Mouse (Mus musculus) midbrain, embryonic 10.5 days (tissue): ENCODE data around the gene Epop. TPM values are rescaled to one million over a fixed set of nuclear protein-coding genes. Genes with fewer than 3 reads are reported as not detected.

ENCODE experiments used
- DNase-seq: peaks from one replicate; pipeline ENCODE4 v3.0.0-alpha.2; 2017; ENCODE audit warnings: low spot score
- H3K27ac ChIP-seq: fragments of 300-500 bp; sonication (generic); replicated peaks from 2 replicates; pipeline ENCODE4 v1.5.1; 2016; ENCODE audit warnings: mild to moderate bottlenecking
- H3K27me3 ChIP-seq: fragments of 300-500 bp; sonication (generic); 2 replicates; pipeline ENCODE4 v1.6.1; 2016; ENCODE audit warnings: low read depth, mild to moderate bottlenecking; ENCODE audit not compliant: poor library complexity, severe bottlenecking
- H3K36me3 ChIP-seq: fragments of 300-500 bp; sonication (generic); 2 replicates; pipeline ENCODE4 v1.6.1; 2016; ENCODE audit warnings: mild to moderate bottlenecking, moderate library complexity
- H3K4me1 ChIP-seq: fragments of 300-500 bp; sonication (generic); 2 replicates; pipeline ENCODE4 v1.6.1; 2016
- H3K4me3 ChIP-seq: fragments of 300-500 bp; sonication (generic); 2 replicates; pipeline ENCODE4 v1.5.1; 2016; ENCODE audit warnings: mild to moderate bottlenecking, moderate library complexity
- H3K9me3 ChIP-seq: fragments of 300-500 bp; sonication (generic); replicated peaks from 2 replicates; pipeline ENCODE4 v1.6.1; 2016; ENCODE audit warnings: mild to moderate bottlenecking
- WGBS: fragments of 180-500 bp; shearing (Covaris S2); methylation state at CpG from one replicate; pipeline ENCODE4 v1.1.7; 2016; 5-methylcytosine and 5-hydroxymethylcytosine counted together
- polyA plus RNA-seq: library from polyadenylated mRNA; unstranded; fragments of >200 nt; fragmentation: Nextera tagmentation; extraction: Ambion mirVana; gene quantifications from 2 replicates; pipeline ENCODE4 v1.2.1, GENCODE M21; 2016

Gene Epop
- 10.4 and 13.3 TPM in 2 replicates for polyA plus RNA-seq

DNA sequence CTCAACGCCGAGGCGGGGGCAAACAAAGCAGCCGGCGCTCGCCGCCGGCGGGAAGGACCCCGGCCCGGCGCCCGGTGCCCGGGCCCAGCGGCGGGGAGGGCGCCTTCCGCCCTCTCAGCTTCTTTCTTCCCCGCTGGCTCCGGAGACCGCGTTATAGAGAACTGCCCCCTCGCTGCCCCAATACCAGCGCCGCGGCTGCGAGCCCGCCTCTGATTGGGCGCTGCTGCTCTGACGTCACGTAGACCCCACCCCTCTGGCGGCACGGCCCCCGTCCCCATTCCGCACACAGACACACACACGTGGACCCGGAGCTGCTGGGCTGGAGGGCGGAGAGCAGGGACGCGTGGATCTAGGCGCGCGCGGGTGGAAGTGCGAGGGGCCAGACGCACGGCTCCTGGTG, at the start of gene Epop:
Gene Epop (minus strand): TSS at position 127 of the 400 bp plus-strand sequence.
- under 1% methylated on average over 47 of the region's 47 CpGs for WGBS
- no peaks in the 10 kb centered on the region for H3K9me3 ChIP-seq
- peak within 1 kb of the TSS; percentile 83 for H3K4me3 ChIP-seq
- H3K36me3 ChIP-seq: no peaks in the 10 kb centered on the region
- H3K27me3 ChIP-seq: peaks cover 80% of the 10 kb centered on the region
- DNase-seq: peak; percentile 95
- peaks cover 63% of the 10 kb centered on the region for H3K4me1 ChIP-seq
- peak within 1 kb of the TSS; percentile 93 for H3K27ac ChIP-seq

DNA sequence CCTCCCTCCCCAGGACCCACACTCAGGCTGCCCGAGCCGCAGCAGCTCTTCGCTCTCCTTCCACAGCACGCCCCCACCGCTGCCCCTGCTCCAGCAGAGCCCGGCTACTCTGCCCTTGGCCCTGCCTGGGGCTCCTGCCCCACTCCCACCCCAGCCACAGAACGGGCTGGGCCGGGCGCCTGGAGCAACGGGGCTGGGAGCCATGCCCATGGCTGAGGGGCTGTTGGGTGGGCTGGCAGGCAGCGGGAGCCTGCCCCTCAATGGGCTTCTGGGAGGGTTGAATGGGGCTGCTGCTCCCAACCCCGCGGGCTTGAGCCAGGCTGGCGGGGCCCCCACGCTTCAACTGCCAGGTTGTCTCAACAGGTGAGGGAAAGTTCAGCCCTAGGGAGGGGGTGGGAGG, 48.8 kb upstream of the Epop start:
- Histone ChIP-seq H3K36me3 (peaks cover 95% of the 10 kb centered on the region), H3K4me1 (peaks cover 44% of the 10 kb centered on the region), H3K9me3 (no peaks in the 10 kb centered on the region), H3K4me3 (peak overlapping the region; percentile 27), H3K27me3 (peaks cover 4% of the 10 kb centered on the region; the same call in 1 of the 2 replicates), H3K27ac (peak overlapping the region; percentile 75)
- no peak for DNase-seq
- 69% methylated on average over 15 of the region's 15 CpGs for WGBS

DNA sequence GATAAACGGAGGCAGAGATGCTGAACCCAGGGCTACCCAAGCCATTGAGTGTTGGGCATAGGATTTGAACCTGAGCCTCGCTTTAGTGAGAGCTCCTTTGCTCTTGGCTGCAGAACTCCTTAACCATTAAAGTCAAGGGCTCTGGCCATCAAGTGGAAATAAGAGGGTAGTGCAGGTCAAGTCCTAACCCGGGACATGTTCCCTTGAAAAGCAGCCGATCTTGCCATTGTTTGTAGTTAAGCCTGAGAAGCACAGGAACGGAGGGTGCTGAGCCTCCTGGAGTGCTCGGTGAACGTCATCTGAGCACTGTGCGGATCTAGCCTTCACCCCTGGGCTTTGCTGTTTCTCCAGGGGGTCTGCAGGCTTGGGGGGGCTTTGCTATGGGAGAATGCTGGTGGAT, 48.3 kb upstream of the Epop start:
- 25% methylated on average over 8 of the region's 8 CpGs for WGBS
- Histone ChIP-seq H3K4me3 (peak overlapping the region; percentile 27), H3K9me3 (no peaks in the 10 kb centered on the region), H3K27me3 (peaks cover 4% of the 10 kb centered on the region; the same call in 1 of the 2 replicates), H3K27ac (peak overlapping the region; percentile 75), H3K36me3 (peaks cover 98% of the 10 kb centered on the region), H3K4me1 (peaks cover 44% of the 10 kb centered on the region)
- DNase-seq: no peak

DNA sequence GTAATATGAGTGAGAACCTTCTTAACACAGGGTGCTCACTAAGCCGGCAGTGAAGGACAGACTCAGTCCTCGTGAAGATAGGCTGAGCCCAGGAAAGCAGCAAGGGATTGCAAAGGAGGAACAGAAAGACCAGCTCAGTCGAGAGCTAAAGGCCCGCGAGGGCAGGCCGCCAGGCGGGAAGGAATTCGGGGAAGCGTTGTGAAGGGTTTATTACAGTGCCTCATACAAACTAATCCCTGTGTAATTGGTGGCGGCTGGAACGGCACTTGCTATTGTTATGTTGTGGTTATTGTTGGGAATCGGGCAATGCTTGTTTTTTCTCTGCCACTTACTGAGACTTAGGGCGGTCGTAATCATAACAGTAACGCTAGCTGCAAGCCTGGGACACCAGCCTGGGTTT, 47.9 kb upstream of the Epop start:
- Histone ChIP-seq H3K9me3 (no peaks in the 10 kb centered on the region), H3K27me3 (peaks cover 4% of the 10 kb centered on the region; the same call in 1 of the 2 replicates), H3K4me1 (peaks cover 44% of the 10 kb centered on the region), H3K36me3 (peaks cover 99% of the 10 kb centered on the region), H3K27ac (peak overlapping the region; percentile 75; the same call in 1 of the 2 replicates), H3K4me3 (0 out of 2 replicates have a peak overlapping the region, but pooled peaks have one; percentile 27)
- WGBS: 50% methylated on average over 15 of the region's 15 CpGs
- DNase-seq: no peak

DNA sequence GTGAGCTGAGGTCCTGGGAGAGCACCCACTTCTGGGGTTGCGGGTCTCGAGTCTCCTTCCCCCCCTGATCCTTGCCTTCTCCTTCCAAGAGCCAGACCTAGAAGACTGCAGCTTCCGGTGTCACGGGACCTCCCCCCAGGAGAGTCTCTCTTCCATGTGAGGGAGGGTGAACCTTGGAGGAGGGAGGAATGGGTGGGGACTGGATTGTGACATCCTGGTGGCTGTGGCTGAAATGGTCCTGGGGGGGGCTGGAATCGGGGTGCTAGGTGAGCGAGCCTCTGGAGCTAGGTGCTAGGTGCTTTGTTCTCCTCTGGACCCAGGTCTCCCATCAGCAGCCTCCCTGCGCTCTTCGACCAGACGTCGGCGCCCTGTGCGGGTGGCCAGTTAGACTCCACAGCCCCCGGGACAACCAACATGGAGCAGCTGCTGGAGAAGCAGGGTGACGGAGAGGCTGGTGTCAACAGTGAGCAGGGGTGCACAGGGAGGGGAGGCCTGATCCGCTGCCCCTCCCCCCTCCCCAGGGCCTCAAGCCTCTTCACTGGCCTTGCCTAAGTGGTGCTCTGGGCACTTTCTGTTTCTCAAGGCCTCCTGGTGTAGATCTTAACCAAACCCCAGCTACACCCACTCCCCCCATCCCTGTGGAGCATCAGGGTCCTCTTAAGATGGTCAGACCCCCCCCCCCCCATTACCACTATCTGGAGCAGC, 46.7 kb upstream of the Epop start:
- peaks cover 47% of the 10 kb centered on the region for H3K4me1 ChIP-seq
- WGBS: 75% methylated on average over 15 of the region's 15 CpGs
- H3K27ac ChIP-seq: peak overlapping the region; percentile 46
- H3K36me3 ChIP-seq: peaks cover 99% of the 10 kb centered on the region
- H3K9me3 ChIP-seq: no peaks in the 10 kb centered on the region
- H3K4me3 ChIP-seq: no peak overlapping the region
- DNase-seq: no peak
- peaks cover 4% of the 10 kb centered on the region; the same call in 1 of the 2 replicates for H3K27me3 ChIP-seq

DNA sequence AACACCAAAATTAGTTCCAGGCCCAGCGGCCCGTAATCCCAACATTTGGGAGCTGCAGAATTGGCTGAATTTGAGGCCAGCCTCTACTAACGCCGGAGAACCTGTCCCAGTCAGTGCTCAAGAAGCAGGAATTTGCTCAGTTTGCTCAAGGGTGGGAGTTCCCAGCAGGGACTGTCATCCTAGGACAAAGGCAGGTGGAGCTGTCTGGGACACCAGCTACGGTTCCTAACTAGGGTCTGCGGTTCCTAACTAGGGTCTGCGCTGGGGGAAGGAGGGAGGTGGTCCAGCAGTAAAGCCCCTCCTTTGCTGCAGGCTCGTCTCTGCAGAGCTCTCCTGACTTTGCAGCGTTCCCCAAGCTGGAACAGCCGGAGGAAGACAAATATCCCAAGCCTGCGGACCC, 43.6 kb upstream of the Epop start:
- no peak for DNase-seq
- H3K27ac ChIP-seq: no peak overlapping the region
- no peak overlapping the region for H3K4me3 ChIP-seq
- H3K9me3 ChIP-seq: no peaks in the 10 kb centered on the region
- H3K4me1 ChIP-seq: peaks cover 62% of the 10 kb centered on the region
- 75% methylated on average over 11 of the region's 11 CpGs for WGBS
- peaks cover 4% of the 10 kb centered on the region; the same call in 1 of the 2 replicates for H3K27me3 ChIP-seq
- H3K36me3 ChIP-seq: peaks cover 100% of the 10 kb centered on the region

DNA sequence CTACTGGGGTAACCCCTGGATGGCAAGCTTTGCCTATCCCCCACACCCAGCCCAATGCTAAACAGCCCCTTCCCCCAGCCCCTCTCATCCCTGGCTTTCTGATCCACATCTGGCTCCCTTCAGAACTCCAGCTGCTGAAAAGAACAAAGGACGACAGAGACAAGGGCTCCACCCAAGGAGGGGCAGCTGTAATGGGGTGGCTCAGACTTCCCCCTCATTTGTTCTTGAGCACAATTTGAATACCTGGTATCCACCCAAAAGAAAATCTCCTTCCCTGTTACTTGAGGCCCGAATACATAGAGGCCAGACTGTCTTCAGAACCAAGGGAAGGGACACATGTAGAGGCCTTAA, 41.6 kb upstream of the Epop start:
- H3K27ac ChIP-seq: no peak overlapping the region
- WGBS: 28% methylated on average over 2 of the region's 2 CpGs

DNA sequence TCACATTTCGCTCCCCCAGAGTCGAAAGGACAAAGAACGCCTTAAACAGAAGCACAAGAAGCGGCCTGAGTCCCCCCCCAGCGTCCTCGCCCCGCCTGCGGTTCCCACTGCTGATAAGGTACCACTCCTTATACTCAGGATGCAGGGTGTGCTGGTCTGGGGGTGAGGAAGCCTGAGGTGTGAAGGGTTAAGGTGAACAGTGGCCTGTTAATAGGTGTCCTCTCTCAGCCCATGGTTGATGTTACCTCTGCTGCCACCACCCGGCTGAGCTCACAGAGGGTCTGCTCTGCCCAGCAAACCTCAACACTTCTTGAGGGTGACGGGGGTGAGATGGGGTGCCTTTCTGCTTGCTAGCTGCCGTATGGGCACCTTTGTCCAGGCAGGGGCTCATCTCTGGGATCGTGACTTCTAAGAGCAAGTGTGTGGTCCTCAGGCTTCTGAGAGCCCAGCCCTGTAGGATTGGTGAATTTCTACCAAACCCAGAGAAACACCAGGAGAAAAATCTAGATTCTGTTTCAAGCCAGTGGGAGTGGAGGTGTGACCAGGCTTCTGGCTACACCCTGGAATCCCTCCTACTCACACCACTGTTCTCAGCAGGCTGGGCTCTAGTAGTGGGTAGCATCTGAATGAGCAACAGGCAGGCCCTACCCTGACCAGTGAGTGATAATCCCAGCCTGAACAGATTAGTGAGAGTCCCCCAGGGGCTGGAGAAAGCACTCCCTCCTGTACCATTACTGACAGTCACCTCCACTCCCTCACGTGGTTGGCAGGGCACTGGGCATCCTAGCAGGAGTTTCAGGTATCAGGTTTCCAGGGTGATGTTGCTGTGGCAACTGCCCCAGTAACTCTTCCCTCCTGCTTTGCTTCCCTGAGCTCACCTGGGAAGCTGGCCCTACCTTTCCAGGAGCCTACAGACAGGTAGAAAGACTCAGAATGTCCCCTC, 41.0 kb upstream of the Epop start:
- 66% methylated on average over 13 of the region's 13 CpGs for WGBS
- Histone ChIP-seq H3K27me3 (0 out of 2 replicates have a peak, but pooled peaks cover 4% of the 10 kb centered on the region), H3K4me3 (no peak overlapping the region), H3K36me3 (peaks cover 100% of the 10 kb centered on the region), H3K4me1 (peaks cover 43% of the 10 kb centered on the region), H3K9me3 (no peaks in the 10 kb centered on the region; the same call in 1 of the 2 replicates), H3K27ac (no peak overlapping the region)
- no peak for DNase-seq

More for the DNA sequence above, 41.6 kb upstream of the Epop start:
- Histone ChIP-seq H3K36me3 (peaks cover 100% of the 10 kb centered on the region), H3K9me3 (no peaks in the 10 kb centered on the region), H3K27me3 (peaks cover 4% of the 10 kb centered on the region; the same call in 1 of the 2 replicates), H3K4me3 (no peak overlapping the region), H3K4me1 (peaks cover 46% of the 10 kb centered on the region)
- DNase-seq: no peak

DNA sequence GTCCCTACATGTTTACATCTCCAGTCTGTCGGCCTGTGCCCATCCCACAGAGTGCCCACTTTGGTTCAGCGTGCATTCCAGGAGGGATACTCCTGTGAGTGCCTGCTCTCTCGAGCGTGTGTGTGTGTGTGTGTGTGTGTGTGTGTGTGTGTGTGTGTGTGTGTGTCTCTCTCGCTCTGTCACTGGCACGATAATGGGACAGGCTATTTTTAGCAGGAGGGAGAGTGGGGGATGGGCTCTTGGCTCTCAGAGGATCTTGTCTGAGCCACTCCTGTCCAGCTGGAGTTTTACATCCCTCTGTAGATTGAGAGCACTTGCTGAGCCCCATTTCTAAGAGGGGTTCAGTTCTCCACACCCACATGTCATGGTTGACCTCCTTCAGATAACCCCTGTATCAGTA, 40.3 kb upstream of the Epop start:
- no peaks in the 10 kb centered on the region; the same call in 1 of the 2 replicates for H3K9me3 ChIP-seq
- 45% methylated on average over 6 of the region's 6 CpGs for WGBS
- peaks cover 100% of the 10 kb centered on the region for H3K36me3 ChIP-seq
- H3K4me1 ChIP-seq: peaks cover 50% of the 10 kb centered on the region
- no peak overlapping the region for H3K4me3 ChIP-seq
- no peak for DNase-seq
- 0 out of 2 replicates have a peak, but pooled peaks cover 1% of the 10 kb centered on the region for H3K27me3 ChIP-seq
- peak overlapping the region; percentile 46; the same call in 1 of the 2 replicates for H3K27ac ChIP-seq

DNA sequence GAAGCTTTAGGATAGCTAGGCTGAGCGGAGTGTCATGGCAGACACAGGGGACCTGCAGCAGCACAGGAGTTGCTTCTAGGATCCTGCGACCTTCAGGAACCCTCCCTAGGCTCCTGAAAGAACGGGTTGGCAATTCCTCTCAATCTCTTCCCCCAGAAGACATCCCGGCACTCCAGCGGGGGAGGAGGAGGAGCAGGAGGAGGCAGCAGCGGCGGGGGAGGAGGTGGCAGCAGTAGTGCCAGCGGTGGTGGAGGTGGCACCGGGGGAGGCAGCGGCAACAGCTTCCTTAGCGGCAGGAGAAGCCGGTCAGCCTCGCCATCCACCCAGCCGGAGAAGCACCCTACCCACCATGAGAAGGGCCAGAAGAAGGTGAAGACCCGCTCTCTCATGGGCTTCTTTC, 39.8 kb upstream of the Epop start:
- peak overlapping the region; percentile 24; the same call in 1 of the 2 replicates for H3K4me3 ChIP-seq
- peaks cover 96% of the 10 kb centered on the region for H3K36me3 ChIP-seq
- no peaks in the 10 kb centered on the region for H3K27me3 ChIP-seq
- WGBS: 53% methylated on average over 15 of the region's 15 CpGs
- H3K4me1 ChIP-seq: peaks cover 55% of the 10 kb centered on the region
- no peaks in the 10 kb centered on the region; the same call in 1 of the 2 replicates for H3K9me3 ChIP-seq
- peak overlapping the region; percentile 46; the same call in 1 of the 2 replicates for H3K27ac ChIP-seq
- DNase-seq: no peak

DNA sequence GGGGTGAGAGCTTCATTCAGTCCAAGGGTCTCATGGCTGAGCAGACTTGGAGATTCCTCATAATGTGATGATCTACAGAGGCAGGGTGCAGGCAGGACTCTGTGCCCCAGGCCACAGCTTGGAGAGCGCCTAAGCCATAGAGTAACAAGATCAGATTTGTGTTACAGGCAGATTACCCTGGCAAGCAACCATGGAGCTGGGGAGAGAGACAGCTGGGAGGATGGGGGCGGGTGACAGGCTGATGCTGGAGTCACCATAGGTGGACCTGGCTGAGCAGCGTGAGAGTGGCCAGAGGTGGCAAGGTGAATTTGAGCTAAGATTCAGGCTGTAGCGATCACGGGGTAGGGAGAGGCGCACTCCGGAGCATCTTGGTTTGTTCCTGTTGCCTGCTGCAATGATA, 38.7 kb upstream of the Epop start:
- Histone ChIP-seq H3K36me3 (peaks cover 85% of the 10 kb centered on the region), H3K27ac (no peak overlapping the region), H3K4me1 (peaks cover 63% of the 10 kb centered on the region), H3K27me3 (no peaks in the 10 kb centered on the region), H3K4me3 (no peak overlapping the region), H3K9me3 (no peaks in the 10 kb centered on the region; the same call in 1 of the 2 replicates)
- WGBS: 91% methylated on average over 7 of the region's 7 CpGs
- DNase-seq: no peak

DNA sequence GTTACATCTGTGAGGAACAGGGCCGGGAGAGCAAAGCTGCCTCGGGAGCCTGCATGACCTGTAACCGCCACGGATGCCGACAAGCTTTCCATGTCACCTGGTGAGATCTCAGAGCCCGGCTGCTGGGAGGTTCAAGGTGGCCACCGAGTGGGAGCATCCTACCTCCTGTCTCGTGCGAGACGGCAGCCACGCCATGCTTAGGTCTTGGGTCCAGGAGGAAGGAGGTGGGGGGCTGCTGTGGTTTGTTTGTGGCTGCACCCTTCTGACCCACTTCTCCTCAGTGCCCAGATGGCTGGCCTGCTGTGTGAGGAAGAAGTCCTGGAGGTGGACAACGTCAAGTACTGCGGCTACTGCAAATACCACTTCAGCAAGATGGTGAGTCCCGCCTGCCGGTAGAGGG, 37.3 kb upstream of the Epop start:
- no peak overlapping the region for H3K27ac ChIP-seq
- no peaks in the 10 kb centered on the region; the same call in 1 of the 2 replicates for H3K9me3 ChIP-seq
- 94% methylated on average over 15 of the region's 15 CpGs for WGBS
- H3K4me1 ChIP-seq: peaks cover 69% of the 10 kb centered on the region
- DNase-seq: no peak
- peaks cover 9% of the 10 kb centered on the region for H3K27me3 ChIP-seq
- H3K4me3 ChIP-seq: no peak overlapping the region
- H3K36me3 ChIP-seq: peaks cover 71% of the 10 kb centered on the region
